Comparison of ENCODE assay signal across 15 mouse cellular contexts in the genomic region with DNA sequence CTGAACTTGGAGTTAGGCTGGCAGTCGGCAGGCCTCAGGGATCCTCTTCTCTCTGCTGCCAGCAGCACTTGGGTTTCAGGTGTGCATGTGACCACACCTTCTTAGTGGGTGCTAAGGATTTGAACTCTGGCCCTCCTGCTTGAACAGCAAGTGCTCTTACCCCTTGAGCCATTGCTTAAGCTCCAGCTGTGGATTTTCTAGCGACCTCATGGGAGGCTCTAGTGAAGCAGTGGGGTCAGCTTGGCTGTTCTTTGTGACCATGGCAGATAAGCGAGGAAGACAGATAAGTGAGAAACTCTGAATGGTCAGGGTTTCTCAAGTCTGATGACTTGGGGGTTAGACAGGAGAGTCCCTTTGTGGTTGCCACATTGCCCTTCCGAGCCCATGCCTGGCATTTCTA. TPM values are rescaled to one million over a fixed set of nuclear protein-coding genes. Genes with fewer than 3 reads are reported as not detected.
DNase-seq lines count a peak whose midpoint lies in the region; ATAC-seq lines count a peak whose summit lies in the region.
"Had no signal": no experiment of that assay in that cellular context is flagged by ENCODE, and none has a peak within 500 bp of the region (broad histone marks: within the 10 kb centered on the region; RNA-seq: fewer than 3 reads in every experiment).

No protein-coding gene starts in this region.

- H3K4me3 ChIP-seq in heart, embryonic 10.5 days, result no peak overlapping the region
- H3K4me3 ChIP-seq in kidney, embryonic 16.5 days (ENCODE audit: low read length), result no peak overlapping the region
- no peak overlapping the region for H3K4me3 ChIP-seq in embryonic facial prominence, embryonic 14.5 days (ENCODE audit: low read depth, low read length)
- no peak overlapping the region for H3K4me3 ChIP-seq in limb, embryonic 13.5 days
- H3K4me3 ChIP-seq in midbrain, embryonic 10.5 days, result no peak overlapping the region
- H3K4me3 ChIP-seq in forebrain, embryonic 13.5 days, result no peak overlapping the region
- H3K4me3 ChIP-seq: limb, embryonic 15.5 days had no signal

- no peak for DNase-seq in heart, embryonic 10.5 days (ENCODE audit: low spot score)
- DNase-seq in heart, postnatal 4 days, result no peak
- DNase-seq in kidney, postnatal 4 days, result no peak
- no peak for DNase-seq in embryonic facial prominence, embryonic 14.5 days (ENCODE audit: low spot score)
- DNase-seq in midbrain, embryonic 10.5 days (ENCODE audit: low spot score), result no peak
- DNase-seq: cerebellum, adult 18-20 months; kidney, postnatal 36 days; right cerebral cortex, postnatal 14 days; thymus, postnatal 36 days had no signal

- H3K4me2 ChIP-seq in kidney, embryonic 16.5 days (replicated peaks; ENCODE audit: low read depth, low read length), result no peak overlapping the region
- no peak overlapping the region for H3K4me2 ChIP-seq in embryonic facial prominence, embryonic 14.5 days (ENCODE audit: low read depth, low read length)
- H3K4me2 ChIP-seq in limb, embryonic 13.5 days (replicated peaks), result no peak overlapping the region
- H3K4me2 ChIP-seq in forebrain, embryonic 13.5 days, result no peak overlapping the region
- H3K4me2 ChIP-seq: limb, embryonic 15.5 days; midbrain, embryonic 11.5 days had no signal

- no peak for ATAC-seq in kidney, embryonic 16.5 days (ENCODE audit: low FRiP score, low TSS enrichment)
- no peak for ATAC-seq in embryonic facial prominence, embryonic 14.5 days (ENCODE audit: low read depth)
- no peak for ATAC-seq in limb, embryonic 13.5 days (ENCODE audit: low FRiP score, low read depth)
- ATAC-seq in forebrain, embryonic 13.5 days, result no peak
- ATAC-seq: inflammation-experienced regulatory T-cells, adult 6 months had no signal

- H3K27ac ChIP-seq in heart, embryonic 10.5 days, result peak overlapping the region; percentile 77
- peak overlapping the region; percentile 20; the same call in 1 of the 2 replicates for H3K27ac ChIP-seq in kidney, embryonic 16.5 days (ENCODE audit: low read length)
- H3K27ac ChIP-seq in embryonic facial prominence, embryonic 14.5 days (replicated peaks; ENCODE audit: low read depth, low read length), result peak overlapping the region; percentile 64; the same call in 1 of the 2 replicates
- peak overlapping the region; percentile 65; the same call in 1 of the 2 replicates for H3K27ac ChIP-seq in limb, embryonic 13.5 days
- no peak overlapping the region for H3K27ac ChIP-seq in midbrain, embryonic 10.5 days (replicated peaks)
- no peak overlapping the region for H3K27ac ChIP-seq in forebrain, embryonic 13.5 days
- H3K27ac ChIP-seq: limb, embryonic 15.5 days had no signal

- peaks cover 22% of the 10 kb centered on the region; the same call in 1 of the 2 replicates for H3K36me3 ChIP-seq in heart, embryonic 10.5 days
- H3K36me3 ChIP-seq in kidney, embryonic 16.5 days (ENCODE audit: insufficient read depth, low read length), result peaks cover 6% of the 10 kb centered on the region; the same call in 1 of the 2 replicates
- H3K36me3 ChIP-seq in embryonic facial prominence, embryonic 14.5 days (ENCODE audit: control insufficient read depth, insufficient read depth, low read length), result no peaks in the 10 kb centered on the region
- peaks cover 10% of the 10 kb centered on the region for H3K36me3 ChIP-seq in limb, embryonic 13.5 days
- H3K36me3 ChIP-seq in midbrain, embryonic 10.5 days, result peaks cover 14% of the 10 kb centered on the region
- H3K36me3 ChIP-seq in forebrain, embryonic 13.5 days (ENCODE audit: poor library complexity, severe bottlenecking), result peaks cover 8% of the 10 kb centered on the region; the same call in 1 of the 2 replicates

- peaks cover 73% of the 10 kb centered on the region for H3K4me1 ChIP-seq in heart, embryonic 10.5 days
- peaks cover 17% of the 10 kb centered on the region for H3K4me1 ChIP-seq in kidney, embryonic 16.5 days (ENCODE audit: insufficient read depth, low read length)
- peaks cover 16% of the 10 kb centered on the region for H3K4me1 ChIP-seq in embryonic facial prominence, embryonic 14.5 days (ENCODE audit: control insufficient read depth, insufficient read depth, low read length)
- peaks cover 37% of the 10 kb centered on the region for H3K4me1 ChIP-seq in limb, embryonic 13.5 days
- H3K4me1 ChIP-seq in midbrain, embryonic 10.5 days, result no peaks in the 10 kb centered on the region; the same call in 1 of the 2 replicates
- no peaks in the 10 kb centered on the region for H3K4me1 ChIP-seq in forebrain, embryonic 13.5 days

- WGBS in heart, embryonic 10.5 days, result 52% methylated on average over 4 of the region's 4 CpGs
- WGBS in kidney, embryonic 16.5 days, result 89% methylated on average over 4 of the region's 4 CpGs
- WGBS in embryonic facial prominence, embryonic 14.5 days, result 78% methylated on average over 4 of the region's 4 CpGs
- 87% methylated on average over 4 of the region's 4 CpGs for WGBS in limb, embryonic 13.5 days
- 90% methylated on average over 4 of the region's 4 CpGs for WGBS in midbrain, embryonic 10.5 days
- WGBS in forebrain, embryonic 13.5 days, result 95% methylated on average over 4 of the region's 4 CpGs

- no peaks in the 10 kb centered on the region for H3K9me3 ChIP-seq in heart, embryonic 10.5 days
- no peaks in the 10 kb centered on the region for H3K9me3 ChIP-seq in kidney, embryonic 16.5 days (ENCODE audit: low read length)
- no peaks in the 10 kb centered on the region for H3K9me3 ChIP-seq in embryonic facial prominence, embryonic 14.5 days (ENCODE audit: control insufficient read depth, low read length)
- H3K9me3 ChIP-seq in limb, embryonic 13.5 days, result no peaks in the 10 kb centered on the region
- no peaks in the 10 kb centered on the region for H3K9me3 ChIP-seq in midbrain, embryonic 10.5 days (replicated peaks)
- H3K9me3 ChIP-seq in forebrain, embryonic 13.5 days (replicated peaks), result no peaks in the 10 kb centered on the region
- H3K9me3 ChIP-seq: limb, embryonic 15.5 days had no signal

- no peak overlapping the region for H3K9ac ChIP-seq in kidney, embryonic 16.5 days (replicated peaks; ENCODE audit: low read length)
- no peak overlapping the region for H3K9ac ChIP-seq in embryonic facial prominence, embryonic 14.5 days (ENCODE audit: low read depth, low read length)
- H3K9ac ChIP-seq in limb, embryonic 13.5 days, result no peak overlapping the region
- no peak overlapping the region for H3K9ac ChIP-seq in forebrain, embryonic 13.5 days
- H3K9ac ChIP-seq: limb, embryonic 15.5 days had no signal

- H3K27me3 ChIP-seq in heart, embryonic 10.5 days (ENCODE audit: insufficient read depth, poor library complexity, severe bottlenecking), result no peaks in the 10 kb centered on the region
- H3K27me3 ChIP-seq in kidney, embryonic 16.5 days (ENCODE audit: insufficient read depth, low read length), result no peaks in the 10 kb centered on the region
- no peaks in the 10 kb centered on the region for H3K27me3 ChIP-seq in embryonic facial prominence, embryonic 14.5 days (replicated peaks; ENCODE audit: control insufficient read depth, insufficient read depth, low read length)
- no peaks in the 10 kb centered on the region for H3K27me3 ChIP-seq in limb, embryonic 13.5 days
- no peaks in the 10 kb centered on the region for H3K27me3 ChIP-seq in midbrain, embryonic 10.5 days (ENCODE audit: low read depth, poor library complexity, severe bottlenecking)
- no peaks in the 10 kb centered on the region for H3K27me3 ChIP-seq in forebrain, embryonic 13.5 days
- H3K27me3 ChIP-seq: limb, embryonic 15.5 days had no signal

RNA-seq across cellular contexts. Expression of a gene that starts 55.4 kb away (rescaled TPM):
- 16.2 and 17.2 TPM in 2 replicates for polyA plus RNA-seq in heart, embryonic 10.5 days (2016; fragmentation: Nextera tagmentation; extraction: Ambion mirVana)
- 10 to 100 TPM; 28.9 to 32.0 TPM for total RNA-seq in heart, postnatal 4 days (2021)
- 12.6 and 13.5 TPM in 2 replicates for polyA plus RNA-seq in kidney, embryonic 16.5 days (2015; fragmentation: Nextera tagmentation; extraction: Ambion mirVana)
- 12.0 and 12.4 TPM in 2 replicates for polyA plus RNA-seq in embryonic facial prominence, embryonic 14.5 days (2014; fragmentation: Nextera tagmentation; extraction: Ambion mirVana)
- 11.5 and 15.4 TPM in 2 replicates for polyA plus RNA-seq in limb, embryonic 13.5 days (2015; fragmentation: Nextera tagmentation; extraction: Ambion mirVana)
- polyA plus RNA-seq in midbrain, embryonic 10.5 days (2016; fragmentation: Nextera tagmentation; extraction: Ambion mirVana), result 12.6 and 12.8 TPM in 2 replicates
- 7.2 and 8.5 TPM in 2 replicates for polyA plus RNA-seq in forebrain, embryonic 13.5 days (2015; fragmentation: Nextera tagmentation; extraction: Ambion mirVana)

Comparison
In these comparisons a context has a peak if more than half of its experiments do, and no peak if none do; other contexts are left out.
1. H3K27ac ChIP-seq: peak in heart, embryonic 10.5 days (single experiment), kidney, embryonic 16.5 days (single experiment), embryonic facial prominence, embryonic 14.5 days (single experiment) and limb, embryonic 13.5 days (single experiment); none in midbrain, embryonic 10.5 days (single experiment) and forebrain, embryonic 13.5 days (single experiment).